Mouse (Mus musculus): ENCODE data around the gene Cd40. TPM values are rescaled to one million over a fixed set of nuclear protein-coding genes. Genes with fewer than 3 reads are reported as not detected.

The Cd40 gene
- total and polyA plus RNA-seq, 3 experiments: 2.0 to 4.6 (median 2.2) TPM

DNA sequence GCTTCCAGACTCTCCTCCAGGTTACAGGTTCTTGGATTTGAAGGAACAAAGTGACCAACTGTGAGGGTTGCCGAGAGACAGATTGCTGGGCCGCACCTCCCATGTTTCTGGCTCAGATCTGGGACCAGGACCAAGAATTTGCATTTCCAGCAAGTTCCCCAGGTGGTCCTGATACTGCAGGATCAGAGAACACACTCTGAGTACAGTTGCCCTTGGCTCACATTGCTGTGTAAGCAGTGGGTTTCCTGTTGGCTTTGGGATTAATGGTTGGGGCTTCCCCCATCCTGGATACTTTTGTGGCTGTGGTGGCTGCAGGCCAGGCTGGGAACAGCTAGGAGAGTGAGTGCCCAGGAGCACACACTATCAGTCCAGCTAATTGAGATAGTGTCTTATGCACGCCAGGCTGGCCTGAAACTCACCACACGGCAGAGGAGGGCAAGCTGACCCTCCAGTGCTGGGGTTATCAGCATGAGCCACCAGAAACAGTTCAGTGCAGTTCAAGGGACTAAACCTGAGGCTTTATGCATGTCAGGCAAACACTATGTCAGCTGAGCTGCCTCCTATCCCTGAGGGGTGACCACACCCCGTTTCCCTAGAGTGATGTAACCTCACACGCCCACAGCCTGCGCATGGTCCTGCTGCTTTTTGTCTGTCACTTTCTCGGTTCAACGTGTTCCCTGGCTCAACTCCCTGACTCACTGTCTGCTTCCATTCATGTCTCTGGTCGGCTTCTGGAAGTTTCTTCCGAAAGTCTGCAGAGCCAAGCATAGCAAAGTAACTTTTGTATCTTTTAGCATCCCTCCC, 18.9 kb downstream of the Cd40 start:
- peak; percentile 62 to 72 for DNase-seq
- Histone ChIP-seq H3K4me3 (no peak overlapping the region), H3K4me1 (ENCODE audit: control insufficient read depth, insufficient read depth, low read length) (no peaks in the 10 kb centered on the region; the same call in 1 of the 2 replicates), H3K27me3 (ENCODE audit: control insufficient read depth, insufficient read depth, low read length) (peaks cover 3% of the 10 kb centered on the region), H3K79me2 (replicated peaks; ENCODE audit: control insufficient read depth, insufficient read depth, low read length) (no peaks in the 10 kb centered on the region), H3K36me3 (ENCODE audit: control insufficient read depth, insufficient read depth, low read length) (no peaks in the 10 kb centered on the region), H3K27ac (peak overlapping the region; percentile 3), H3K9ac (ENCODE audit: low read depth, low read length) (no peak overlapping the region)
- TF ChIP-seq CTCF (IDR thresholded peaks at IDR 0.05) (no peak), EP300 (IDR thresholded peaks at IDR 0.05; ENCODE audit: insufficient read depth, low read depth, low read length) (peak; percentile 63; the same call in 1 of the 2 replicates)
- intact Hi-C loops (cut with DNase I): loop anchor here (5.0 kb wide), 1 partner anchor 413 kb away; no protein-coding TSS in a partner anchor
- WGBS: 7% methylated on average over 11 of the region's 11 CpGs

DNA sequence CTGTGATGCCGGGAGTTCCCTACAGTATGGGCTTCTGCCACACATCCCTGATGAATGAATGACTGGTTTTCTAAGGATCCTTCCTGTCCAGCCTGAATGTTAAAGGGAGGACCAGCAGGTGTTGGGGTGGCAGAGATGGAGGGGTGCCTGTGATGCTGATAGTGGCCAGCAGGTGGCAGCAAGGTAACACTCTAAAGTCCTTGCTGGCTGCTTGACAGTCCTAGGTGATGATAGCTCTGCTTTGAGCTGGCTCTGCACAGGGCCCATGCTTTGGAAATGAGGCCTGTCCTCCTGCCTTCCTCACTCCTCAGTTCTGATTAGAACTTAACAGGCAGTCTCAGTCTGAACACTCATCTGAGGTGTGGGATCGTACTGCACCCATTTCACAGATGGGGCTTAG, 19.5 kb downstream of the Cd40 start:
- H3K36me3 ChIP-seq (ENCODE audit: control insufficient read depth, insufficient read depth, low read length): no peaks in the 10 kb centered on the region
- TF ChIP-seq CTCF (IDR thresholded peaks at IDR 0.05): no peak; the same call in 1 of the 2 replicates
- peak; percentile 82; the same call in 1 of the 2 replicates for TF ChIP-seq EP300 (IDR thresholded peaks at IDR 0.05; ENCODE audit: insufficient read depth, low read depth, low read length)
- no peak for TF ChIP-seq POLR2A (IDR thresholded peaks at IDR 0.05; ENCODE audit: insufficient read depth, low read depth, low read length)
- no peak overlapping the region for H3K4me3 ChIP-seq
- H3K4me1 ChIP-seq (ENCODE audit: control insufficient read depth, insufficient read depth, low read length): no peaks in the 10 kb centered on the region; the same call in 1 of the 2 replicates
- intact Hi-C loops (cut with DNase I): loop anchor here (1.0 to 5.0 kb wide), 5 partner anchors 37 to 412 kb away; no protein-coding TSS in a partner anchor
- H3K27ac ChIP-seq: no peak overlapping the region; the same call in none of the 2 replicates
- H3K9ac ChIP-seq (ENCODE audit: low read depth, low read length): no peak overlapping the region
- WGBS: 28% methylated on average over 2 of the region's 2 CpGs
- no peaks in the 10 kb centered on the region for H3K79me2 ChIP-seq (replicated peaks; ENCODE audit: control insufficient read depth, insufficient read depth, low read length)
- peaks cover 5% of the 10 kb centered on the region for H3K27me3 ChIP-seq (ENCODE audit: control insufficient read depth, insufficient read depth, low read length)
- DNase-seq: peak; percentile 75 to 87

- TF ChIP-seq POLR2A (IDR thresholded peaks at IDR 0.05; ENCODE audit: insufficient read depth, low read depth, low read length) (no peak), CTCF (IDR thresholded peaks at IDR 0.05) (no peak), EP300 (IDR thresholded peaks at IDR 0.05; ENCODE audit: insufficient read depth, low read depth, low read length) (no peak)
- Histone ChIP-seq H3K36me3 (ENCODE audit: control insufficient read depth, insufficient read depth, low read length) (no peaks in the 10 kb centered on the region), H3K27ac (no peak overlapping the region), H3K4me3 (no peak overlapping the region), H3K4me1 (ENCODE audit: control insufficient read depth, insufficient read depth, low read length) (no peaks in the 10 kb centered on the region; the same call in 1 of the 2 replicates), H3K79me2 (replicated peaks; ENCODE audit: control insufficient read depth, insufficient read depth, low read length) (no peaks in the 10 kb centered on the region), H3K9ac (ENCODE audit: low read depth, low read length) (no peak overlapping the region), H3K27me3 (ENCODE audit: control insufficient read depth, insufficient read depth, low read length) (peaks cover 5% of the 10 kb centered on the region)
- DNase-seq: no peak
- intact Hi-C loops (cut with DNase I): no loop called here
- 16% methylated on average over 9 of the region's 9 CpGs for WGBS
These were observed 21.6 kb downstream of the Cd40 start for GRCm38 (mm10) chr2:165077055-165077454.

DNA sequence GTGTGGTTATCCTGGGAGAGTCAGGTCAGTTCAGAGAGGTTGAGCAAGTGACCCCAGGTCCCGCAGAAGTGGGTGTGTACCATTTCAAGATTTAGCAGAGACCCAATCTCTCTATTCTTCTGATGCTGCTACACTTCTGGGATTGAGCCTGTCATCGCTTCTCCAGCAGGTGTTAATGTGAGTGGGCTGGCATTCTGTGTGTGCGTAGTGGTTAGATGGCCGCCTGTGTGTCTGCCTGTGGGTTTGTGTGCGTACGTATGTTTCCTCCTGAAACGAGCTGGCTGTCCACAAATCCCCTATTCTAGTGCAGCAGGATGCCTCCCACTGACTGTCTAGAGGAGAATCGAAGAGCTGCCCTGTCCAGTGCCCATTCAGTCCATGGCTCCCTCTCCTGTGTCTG, 22.6 kb downstream of the Cd40 start:
- H3K27me3 ChIP-seq (ENCODE audit: control insufficient read depth, insufficient read depth, low read length): peaks cover 5% of the 10 kb centered on the region
- 59% methylated on average over 8 of the region's 8 CpGs for WGBS
- no peaks in the 10 kb centered on the region for H3K36me3 ChIP-seq (ENCODE audit: control insufficient read depth, insufficient read depth, low read length)
- H3K4me3 ChIP-seq: no peak overlapping the region
- H3K27ac ChIP-seq: no peak overlapping the region
- TF ChIP-seq POLR2A (IDR thresholded peaks at IDR 0.05; ENCODE audit: insufficient read depth, low read depth, low read length): no peak
- no peak for TF ChIP-seq CTCF (IDR thresholded peaks at IDR 0.05)
- no peak overlapping the region for H3K9ac ChIP-seq (ENCODE audit: low read depth, low read length)
- no peaks in the 10 kb centered on the region; the same call in 1 of the 2 replicates for H3K4me1 ChIP-seq (ENCODE audit: control insufficient read depth, insufficient read depth, low read length)
- DNase-seq: no peak
- intact Hi-C loops (cut with DNase I): loop anchor here (2.0 kb wide), 1 partner anchor 157 kb away; the partner anchor contains the start of gene Cdh22
- H3K79me2 ChIP-seq (replicated peaks; ENCODE audit: control insufficient read depth, insufficient read depth, low read length): no peaks in the 10 kb centered on the region

DNA sequence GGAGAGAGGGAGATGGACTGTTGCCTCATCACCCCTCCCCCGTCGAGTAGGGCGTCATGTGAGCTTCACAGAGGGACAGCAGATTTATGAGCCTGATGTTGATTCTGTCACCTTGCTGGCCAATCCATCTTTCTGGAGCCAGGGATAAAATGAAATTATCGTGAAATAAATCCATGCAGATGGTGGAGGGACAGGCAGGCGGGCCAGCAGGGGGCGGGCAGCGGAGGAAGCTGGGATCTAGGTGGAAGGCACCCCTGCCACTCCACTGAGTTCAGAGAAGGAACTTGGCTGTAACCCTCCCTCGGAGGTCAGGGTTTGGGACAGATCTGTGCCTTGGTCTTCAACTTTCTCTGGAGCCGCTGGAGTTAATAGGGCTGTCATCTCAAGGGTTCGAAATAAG, 23.2 kb downstream of the Cd40 start:
- H3K27ac ChIP-seq: no peak overlapping the region
- no peak overlapping the region for H3K9ac ChIP-seq (ENCODE audit: low read depth, low read length)
- peaks cover 5% of the 10 kb centered on the region for H3K27me3 ChIP-seq (ENCODE audit: control insufficient read depth, insufficient read depth, low read length)
- no peak for DNase-seq
- intact Hi-C loops (cut with DNase I): loop anchor here (2.0 kb wide), 1 partner anchor 156 kb away; the partner anchor contains the start of gene Cdh22
- no peaks in the 10 kb centered on the region for H3K36me3 ChIP-seq (ENCODE audit: control insufficient read depth, insufficient read depth, low read length)
- no peak overlapping the region for H3K4me3 ChIP-seq
- no peaks in the 10 kb centered on the region; the same call in 1 of the 2 replicates for H3K4me1 ChIP-seq (ENCODE audit: control insufficient read depth, insufficient read depth, low read length)
- TF ChIP-seq CTCF (IDR thresholded peaks at IDR 0.05) (peak; percentile 35), POLR2A (IDR thresholded peaks at IDR 0.05; ENCODE audit: insufficient read depth, low read depth, low read length) (no peak)
- 19% methylated on average over 10 of the region's 10 CpGs for WGBS
- no peaks in the 10 kb centered on the region for H3K79me2 ChIP-seq (replicated peaks; ENCODE audit: control insufficient read depth, insufficient read depth, low read length)

- Histone ChIP-seq H3K79me2 (replicated peaks; ENCODE audit: control insufficient read depth, insufficient read depth, low read length) (no peaks in the 10 kb centered on the region), H3K4me1 (ENCODE audit: control insufficient read depth, insufficient read depth, low read length) (no peaks in the 10 kb centered on the region), H3K36me3 (ENCODE audit: control insufficient read depth, insufficient read depth, low read length) (no peaks in the 10 kb centered on the region), H3K27ac (no peak overlapping the region), H3K4me3 (no peak overlapping the region), H3K9ac (ENCODE audit: low read depth, low read length) (no peak overlapping the region), H3K27me3 (ENCODE audit: control insufficient read depth, insufficient read depth, low read length) (peaks cover 5% of the 10 kb centered on the region)
- intact Hi-C loops (cut with DNase I): no loop called here
- no peak for DNase-seq
- WGBS: 19% methylated on average over 9 of the region's 9 CpGs
- TF ChIP-seq EP300 (IDR thresholded peaks at IDR 0.05; ENCODE audit: insufficient read depth, low read depth, low read length) (no peak), POLR2A (IDR thresholded peaks at IDR 0.05; ENCODE audit: insufficient read depth, low read depth, low read length) (no peak), CTCF (IDR thresholded peaks at IDR 0.05) (no peak)
These were observed 25.2 kb downstream of the Cd40 start for GRCm38 (mm10) chr2:165080657-165081056.

Data from heart, adult 2 months (tissue).